Mouse (Mus musculus) hindbrain, postnatal 0 days (tissue): ENCODE measurements around the gene Ythdc1. TPM values are rescaled to one million over a fixed set of nuclear protein-coding genes. Genes with fewer than 3 reads are reported as not detected.
"Not testable (repeated sequence)": the region's sequence is repeated elsewhere in the genome, so short reads cannot be mapped to it uniquely, and the experiment has no call there.

Experiments used
- ATAC-seq: fragments of 200-750 bp; cut with Nextera tagmentation; 2 replicates; pipeline ENCODE4 v1.8.0; 2017; ENCODE audit warnings: mild to moderate bottlenecking, moderate TSS enrichment, moderate library complexity
- DNase-seq: peaks from one replicate; pipeline ENCODE4 v3.0.0-alpha.2; 2015; ENCODE audit warnings: low spot score
- H3K27ac ChIP-seq: fragments of 300-500 bp; sonication (generic); 2 replicates; pipeline ENCODE4 v1.5.1; 2014; ENCODE audit warnings: mild to moderate bottlenecking
- H3K27me3 ChIP-seq: fragments of 300-500 bp; sonication (generic); 2 replicates; pipeline ENCODE4 v1.6.1; 2014; ENCODE audit warnings: low read length, mixed read lengths; ENCODE audit not compliant: insufficient read depth
- H3K36me3 ChIP-seq: fragments of 300-500 bp; sonication (generic); 2 replicates; pipeline ENCODE4 v1.6.1; 2014; ENCODE audit warnings: low read length, mixed read lengths; ENCODE audit not compliant: insufficient read depth
- H3K4me1 ChIP-seq: fragments of 300-500 bp; sonication (generic); 2 replicates; pipeline ENCODE4 v1.6.1; 2014; ENCODE audit warnings: antibody characterized with exemption, low read length, mixed read lengths; ENCODE audit not compliant: insufficient read depth
- H3K4me2 ChIP-seq: fragments of 300-500 bp; sonication (generic); 2 replicates; pipeline ENCODE4 v1.6.1; 2014; ENCODE audit warnings: low read depth, mild to moderate bottlenecking, low read length, moderate library complexity, mixed read lengths
- H3K4me3 ChIP-seq: fragments of 300-500 bp; sonication (generic); 2 replicates; pipeline ENCODE4 v1.5.1; 2014; ENCODE audit warnings: low read length
- H3K9ac ChIP-seq: fragments of 300-500 bp; sonication (generic); replicated peaks from 2 replicates; pipeline ENCODE4 v1.6.1; 2014; ENCODE audit warnings: mild to moderate bottlenecking, low read length, moderate library complexity, mixed read lengths
- H3K9me3 ChIP-seq: fragments of 300-500 bp; sonication (generic); 2 replicates; pipeline ENCODE4 v1.6.1; 2016; ENCODE audit warnings: low read length, mixed read lengths
- CTCF ChIP-seq: IDR thresholded peaks from 2 replicates; pipeline ENCODE4 v1.5.1; 2016; ENCODE audit warnings: antibody characterized with exemption, control low read depth, low read depth
- whole genome bisulfite sequencing: fragments of 180-500 bp; shearing (Covaris S2); extraction: QIAGEN DNeasy Blood & Tissue Kit; methylation state at CpG from one replicate; pipeline ENCODE4 v1.1.7; 2014; 5-methylcytosine and 5-hydroxymethylcytosine counted together
- polyA plus RNA-seq: library from polyadenylated mRNA; unstranded; fragments of >200 nt; fragmentation: Nextera tagmentation; extraction: Ambion mirVana; gene quantifications from 2 replicates; pipeline ENCODE4 v1.2.1, GENCODE M21; 2015
- total RNA-seq: library from RNA; depleted of rRNA; stranded (reverse); fragments of >200 nt; gene quantifications from 2 replicates; pipeline ENCODE4 v1.2.3, GENCODE M21; 2014

Gene Ythdc1
- total and polyA plus RNA-seq, 2 experiments from 2014 or later: 27.5 to 33.6 TPM

- no peak for TF ChIP-seq CTCF
- Histone ChIP-seq H3K4me1 (no peaks in the 10 kb centered on the region), H3K4me3 (no peak overlapping the region), H3K36me3 (peaks cover 12% of the 10 kb centered on the region; the same call in 1 of the 2 replicates), H3K27ac (no peak overlapping the region), H3K4me2 (no peak overlapping the region), H3K9ac (no peak overlapping the region), H3K9me3 (no peaks in the 10 kb centered on the region), H3K27me3 (no peaks in the 10 kb centered on the region)
- DNase-seq (no peak), ATAC-seq (no peak)
- 86% methylated on average over 1 of the region's 1 CpGs for WGBS
These were observed 34.1 kb downstream of the Ythdc1 start for GRCm38 (mm10) chr5:86838110-86838509.

GRCm38 (mm10) chr5:86839472-86839871 is 35.5 kb downstream of the Ythdc1 start:
- Histone ChIP-seq H3K9ac (no peak overlapping the region), H3K27me3 (no peaks in the 10 kb centered on the region), H3K9me3 (no peaks in the 10 kb centered on the region), H3K4me1 (no peaks in the 10 kb centered on the region), H3K4me2 (no peak overlapping the region), H3K36me3 (peaks cover 12% of the 10 kb centered on the region; the same call in 1 of the 2 replicates), H3K27ac (no peak overlapping the region), H3K4me3 (no peak overlapping the region)
- WGBS: 85% methylated on average over 1 of the region's 1 CpGs
- no peak; the same call in 1 of the 2 replicates for ATAC-seq
- DNase-seq: no peak
- no peak for TF ChIP-seq CTCF

GRCm38 (mm10) chr5:86840207-86840606 is 36.2 kb downstream of the Ythdc1 start:
- peaks cover 12% of the 10 kb centered on the region; the same call in 1 of the 2 replicates for H3K36me3 ChIP-seq
- ATAC-seq (no peak), DNase-seq (no peak)
- H3K4me3 ChIP-seq: no peak overlapping the region
- H3K4me1 ChIP-seq: no peaks in the 10 kb centered on the region
- H3K9ac ChIP-seq: no peak overlapping the region
- TF ChIP-seq CTCF: no peak
- no peak overlapping the region for H3K27ac ChIP-seq
- H3K27me3 ChIP-seq: no peaks in the 10 kb centered on the region
- no peak overlapping the region for H3K4me2 ChIP-seq
- WGBS: 98% methylated on average over 2 of the region's 2 CpGs
- H3K9me3 ChIP-seq: no peaks in the 10 kb centered on the region

GRCm38 (mm10) chr5:86841261-86841660 is 37.2 kb downstream of the Ythdc1 start:
- H3K4me2 ChIP-seq, H3K4me1 ChIP-seq, H3K9ac ChIP-seq, H3K27me3 ChIP-seq, H3K4me3 ChIP-seq, DNase-seq, H3K36me3 ChIP-seq, H3K9me3 ChIP-seq, ATAC-seq, H3K27ac ChIP-seq: not testable (repeated sequence)
- TF ChIP-seq CTCF: peak; percentile 15; the same call in 1 of the 2 replicates

- Histone ChIP-seq H3K27ac (no peak overlapping the region), H3K4me2 (no peak overlapping the region), H3K27me3 (no peaks in the 10 kb centered on the region), H3K36me3 (no peaks in the 10 kb centered on the region), H3K9ac (no peak overlapping the region), H3K9me3 (no peaks in the 10 kb centered on the region), H3K4me1 (no peaks in the 10 kb centered on the region), H3K4me3 (no peak overlapping the region)
- ATAC-seq: no peak
- DNase-seq: peak; percentile 69
- peak; percentile 77 for TF ChIP-seq CTCF
These were observed 46.1 kb downstream of the Ythdc1 start for GRCm38 (mm10) chr5:86850104-86850503.

GRCm38 (mm10) chr5:86851658-86852057 is 47.6 kb downstream of the Ythdc1 start:
- WGBS: 60% methylated on average over 5 of the region's 5 CpGs

GRCm38 (mm10) chr5:86856505-86856904 is 52.5 kb downstream of the Ythdc1 start:
- not testable (repeated sequence) for H3K4me3 ChIP-seq, H3K27me3 ChIP-seq, H3K9me3 ChIP-seq, H3K27ac ChIP-seq, H3K36me3 ChIP-seq, H3K4me2 ChIP-seq, H3K4me1 ChIP-seq, H3K9ac ChIP-seq, DNase-seq, ATAC-seq
- 71% methylated on average over 13 of the region's 13 CpGs for WGBS

More at GRCm38 (mm10) chr5:86851658-86852057, 47.6 kb downstream of the Ythdc1 start:
- DNase-seq (no peak), ATAC-seq (no peak)
- Histone ChIP-seq H3K4me1 (no peaks in the 10 kb centered on the region), H3K4me3 (no peak overlapping the region), H3K4me2 (no peak overlapping the region), H3K27ac (no peak overlapping the region), H3K9ac (no peak overlapping the region), H3K9me3 (no peaks in the 10 kb centered on the region), H3K36me3 (no peaks in the 10 kb centered on the region), H3K27me3 (no peaks in the 10 kb centered on the region)
- TF ChIP-seq CTCF: no peak
